Mouse (Mus musculus) embryonic fibroblast, embryonic 13.5 days (primary cell): ENCODE data around the gene Maip1.

Experiments
- CTCF ChIP-seq: IDR thresholded peaks from 2 replicates; pipeline ENCODE4 v1.5.1; 2011; ENCODE audit warnings: mild to moderate bottlenecking, control low read depth, low read length, moderate library complexity, borderline replicate concordance; ENCODE audit not compliant: insufficient read depth
- POLR2A ChIP-seq: IDR thresholded peaks from 2 replicates; pipeline ENCODE4 v1.6.1; 2011; ENCODE audit warnings: low read depth, mild to moderate bottlenecking, control low read depth, low read length, moderate library complexity

- TF ChIP-seq POLR2A, result no peak
- TF ChIP-seq CTCF, result no peak
Observed at GRCm38 (mm10) chr1:57433141-57433540, 27.0 kb downstream of the Maip1 start.
